In the genomic region with DNA sequence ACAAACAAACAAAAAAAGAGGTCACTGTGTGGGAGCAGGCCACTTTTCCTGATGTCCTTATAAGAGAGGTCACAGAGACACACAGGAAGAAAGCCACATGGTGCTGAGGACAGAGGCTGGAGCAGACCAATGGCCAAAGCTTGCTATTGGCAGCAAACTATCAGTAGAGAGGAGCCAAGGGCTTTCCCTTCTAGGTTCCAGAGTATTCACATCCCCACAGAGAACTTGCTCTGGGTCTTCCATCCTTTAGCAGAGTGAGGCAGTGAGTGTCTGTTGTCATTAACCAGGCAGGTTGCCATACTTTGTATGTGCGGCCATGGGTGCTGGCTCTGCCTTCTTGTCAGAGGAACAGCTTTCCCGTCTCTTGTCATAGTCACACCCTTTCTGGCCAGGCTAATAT, we compare ENCODE assay signal across 24 mouse cellular contexts.
DNase-seq lines count a peak whose midpoint lies in the region; ATAC-seq and TF ChIP-seq lines count a peak whose summit lies in the region.
"Had no signal": no experiment of that assay in that cellular context is flagged by ENCODE, and none has a peak within 500 bp of the region (broad histone marks: within the 10 kb centered on the region; RNA-seq: fewer than 3 reads in every experiment).

No protein-coding gene starts in this region.

- H3K9ac ChIP-seq in kidney, postnatal 0 days (ENCODE audit: low read depth, low read length): no peak overlapping the region
- no peak overlapping the region for H3K9ac ChIP-seq in embryonic facial prominence, embryonic 14.5 days (ENCODE audit: low read depth, low read length)
- no peak overlapping the region for H3K9ac ChIP-seq in embryonic facial prominence, embryonic 15.5 days
- H3K9ac ChIP-seq: forebrain, postnatal 0 days; heart, embryonic 12.5 days; heart, embryonic 15.5 days; hindbrain, embryonic 14.5 days had no signal

- H3K9me3 ChIP-seq in kidney, postnatal 0 days (replicated peaks; ENCODE audit: low read length): no peaks in the 10 kb centered on the region
- H3K9me3 ChIP-seq in embryonic facial prominence, embryonic 14.5 days (ENCODE audit: control insufficient read depth, low read length): no peaks in the 10 kb centered on the region
- H3K9me3 ChIP-seq in embryonic facial prominence, embryonic 15.5 days (replicated peaks): no peaks in the 10 kb centered on the region
- H3K9me3 ChIP-seq: heart, embryonic 12.5 days; heart, embryonic 15.5 days had no signal

- no peak overlapping the region for H3K4me3 ChIP-seq in kidney, postnatal 0 days (replicated peaks; ENCODE audit: low read depth, low read length)
- no peak overlapping the region for H3K4me3 ChIP-seq in embryonic facial prominence, embryonic 14.5 days (ENCODE audit: low read depth, low read length)
- H3K4me3 ChIP-seq in embryonic facial prominence, embryonic 15.5 days (replicated peaks): no peak overlapping the region
- H3K4me3 ChIP-seq: gastrocnemius, adult 2 months; heart, embryonic 12.5 days; heart, embryonic 15.5 days had no signal

- no peak overlapping the region for H3K4me2 ChIP-seq in kidney, postnatal 0 days (ENCODE audit: low read length)
- H3K4me2 ChIP-seq in embryonic facial prominence, embryonic 14.5 days (ENCODE audit: low read depth, low read length): no peak overlapping the region
- no peak overlapping the region for H3K4me2 ChIP-seq in embryonic facial prominence, embryonic 15.5 days (replicated peaks)
- H3K4me2 ChIP-seq: heart, embryonic 12.5 days; heart, embryonic 15.5 days; hindbrain, embryonic 14.5 days had no signal

- 77% methylated on average over 2 of the region's 2 CpGs for WGBS in kidney, postnatal 0 days
- 96% methylated on average over 2 of the region's 2 CpGs for WGBS in embryonic facial prominence, embryonic 14.5 days
- WGBS in embryonic facial prominence, embryonic 15.5 days: 83% methylated on average over 2 of the region's 2 CpGs

- H3K27me3 ChIP-seq in kidney, postnatal 0 days (ENCODE audit: insufficient read depth, low read length): no peaks in the 10 kb centered on the region
- H3K27me3 ChIP-seq in embryonic facial prominence, embryonic 14.5 days (replicated peaks; ENCODE audit: control insufficient read depth, insufficient read depth, low read length): no peaks in the 10 kb centered on the region
- no peaks in the 10 kb centered on the region for H3K27me3 ChIP-seq in embryonic facial prominence, embryonic 15.5 days
- H3K27me3 ChIP-seq: heart, embryonic 12.5 days; heart, embryonic 15.5 days had no signal

- no peaks in the 10 kb centered on the region for H3K4me1 ChIP-seq in kidney, postnatal 0 days (replicated peaks; ENCODE audit: insufficient read depth, low read length)
- H3K4me1 ChIP-seq in embryonic facial prominence, embryonic 14.5 days (ENCODE audit: control insufficient read depth, insufficient read depth, low read length): peaks cover 13% of the 10 kb centered on the region; the same call in 1 of the 2 replicates
- H3K4me1 ChIP-seq in embryonic facial prominence, embryonic 15.5 days: peaks cover 17% of the 10 kb centered on the region
- H3K4me1 ChIP-seq: heart, embryonic 12.5 days; heart, embryonic 15.5 days had no signal

- TF ChIP-seq CTCF in kidney, postnatal 0 days (IDR thresholded peaks at IDR 0.05; ENCODE audit: low read depth): no peak

- no peak overlapping the region for H3K27ac ChIP-seq in kidney, postnatal 0 days
- peak overlapping the region; percentile 52; the same call in 1 of the 2 replicates for H3K27ac ChIP-seq in embryonic facial prominence, embryonic 14.5 days (replicated peaks; ENCODE audit: low read depth, low read length)
- H3K27ac ChIP-seq in embryonic facial prominence, embryonic 15.5 days (replicated peaks): peak overlapping the region; percentile 45; the same call in 1 of the 2 replicates
- H3K27ac ChIP-seq: gastrocnemius, adult 2 months; heart, embryonic 15.5 days; hindbrain, embryonic 14.5 days; hindbrain, postnatal 0 days had no signal

- ATAC-seq in kidney, postnatal 0 days (replicated peaks; ENCODE audit: low FRiP score, low read depth): peak; percentile 5; the same call in 1 of the 2 replicates
- ATAC-seq in embryonic facial prominence, embryonic 14.5 days (ENCODE audit: low read depth): no peak
- ATAC-seq in embryonic facial prominence, embryonic 15.5 days (ENCODE audit: insufficient number of reproducible peaks, low FRiP score, low TSS enrichment, low read depth): no peak
- ATAC-seq: CD4-positive, CD25-positive, alpha-beta regulatory T cell, adult 4 months; forebrain, embryonic 14.5 days; forebrain, postnatal 0 days; hindbrain, postnatal 0 days; inflammation-experienced regulatory T-cells, adult 6 months had no signal

- no peak for DNase-seq in kidney, postnatal 0 days (ENCODE audit: low spot score)
- DNase-seq in kidney, postnatal 14 days: no peak
- no peak for DNase-seq in embryonic facial prominence, embryonic 14.5 days (ENCODE audit: low spot score)
- no peak for DNase-seq in cerebellum, postnatal 10 days
- DNase-seq in ovary, adult 18-20 months (ENCODE audit: low spot score): no peak
- DNase-seq: adrenal gland, adult 2 months; adrenal gland, postnatal 14 days; cerebellum, adult 11 months; cerebellum, adult 2 months; cerebellum, adult 9-11 months; cerebellum, postnatal 36 days; embryo, embryonic 11 days; forebrain, postnatal 0 days; gastrocnemius, adult 2 months; gastrocnemius, postnatal 14 days; heart, postnatal 4 days had no signal

- no peaks in the 10 kb centered on the region for H3K36me3 ChIP-seq in kidney, postnatal 0 days (ENCODE audit: insufficient read depth, low read length)
- H3K36me3 ChIP-seq in embryonic facial prominence, embryonic 14.5 days (ENCODE audit: control insufficient read depth, insufficient read depth, low read length): no peaks in the 10 kb centered on the region
- no peaks in the 10 kb centered on the region for H3K36me3 ChIP-seq in embryonic facial prominence, embryonic 15.5 days
- H3K36me3 ChIP-seq: heart, embryonic 12.5 days; heart, embryonic 15.5 days had no signal
